Mouse (Mus musculus) midbrain, embryonic 10.5 days (tissue): ENCODE results near the gene Ush1c. TPM values are rescaled to one million over a fixed set of nuclear protein-coding genes. Genes with fewer than 3 reads are reported as not detected.

Experiments
- DNase-seq: peaks from one replicate; pipeline ENCODE4 v3.0.0-alpha.2; 2017; ENCODE audit warnings: low spot score
- H3K27ac ChIP-seq: fragments of 300-500 bp; sonication (generic); replicated peaks from 2 replicates; pipeline ENCODE4 v1.5.1; 2016; ENCODE audit warnings: mild to moderate bottlenecking
- H3K27me3 ChIP-seq: fragments of 300-500 bp; sonication (generic); 2 replicates; pipeline ENCODE4 v1.6.1; 2016; ENCODE audit warnings: low read depth, mild to moderate bottlenecking; ENCODE audit not compliant: poor library complexity, severe bottlenecking
- H3K36me3 ChIP-seq: fragments of 300-500 bp; sonication (generic); 2 replicates; pipeline ENCODE4 v1.6.1; 2016; ENCODE audit warnings: mild to moderate bottlenecking, moderate library complexity
- H3K4me1 ChIP-seq: fragments of 300-500 bp; sonication (generic); 2 replicates; pipeline ENCODE4 v1.6.1; 2016
- H3K4me3 ChIP-seq: fragments of 300-500 bp; sonication (generic); 2 replicates; pipeline ENCODE4 v1.5.1; 2016; ENCODE audit warnings: mild to moderate bottlenecking, moderate library complexity
- H3K9me3 ChIP-seq: fragments of 300-500 bp; sonication (generic); replicated peaks from 2 replicates; pipeline ENCODE4 v1.6.1; 2016; ENCODE audit warnings: mild to moderate bottlenecking
- WGBS: fragments of 180-500 bp; shearing (Covaris S2); methylation state at CpG from one replicate; pipeline ENCODE4 v1.1.7; 2016; 5-methylcytosine and 5-hydroxymethylcytosine counted together
- polyA plus RNA-seq: library from polyadenylated mRNA; unstranded; fragments of >200 nt; fragmentation: Nextera tagmentation; extraction: Ambion mirVana; gene quantifications from 2 replicates; pipeline ENCODE4 v1.2.1, GENCODE M21; 2016

The Ush1c gene
- polyA plus RNA-seq, 1 experiment from 2014 or later, result 3.7 TPM

DNA sequence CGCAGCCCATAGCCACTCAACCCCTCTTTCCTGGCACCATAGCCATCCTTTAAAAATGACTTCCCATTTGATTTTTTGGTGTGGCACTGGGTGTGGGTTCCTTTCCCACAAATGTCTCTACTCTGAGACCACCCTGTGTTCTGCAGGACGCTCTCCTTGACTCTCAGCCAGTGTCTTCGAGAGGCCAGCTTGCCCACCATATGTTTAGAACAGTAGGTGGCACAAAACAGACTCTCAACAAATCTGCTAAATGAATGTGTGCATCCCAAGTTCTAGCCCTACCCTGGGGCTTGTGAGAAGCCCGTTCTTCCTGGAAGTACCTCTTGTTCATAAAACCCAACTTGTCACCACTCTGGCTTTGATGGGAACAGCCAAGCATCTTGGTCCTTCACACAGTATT lies 1.8 kb upstream of the Ush1c start:
- Histone ChIP-seq H3K36me3 (no peaks in the 10 kb centered on the region), H3K4me1 (peaks cover 27% of the 10 kb centered on the region), H3K27me3 (0 out of 2 replicates have a peak, but pooled peaks cover 10% of the 10 kb centered on the region), H3K4me3 (no peak overlapping the region), H3K27ac (no peak overlapping the region), H3K9me3 (no peaks in the 10 kb centered on the region)
- no peak for DNase-seq
- WGBS, result 91% methylated on average over 4 of the region's 4 CpGs

DNA sequence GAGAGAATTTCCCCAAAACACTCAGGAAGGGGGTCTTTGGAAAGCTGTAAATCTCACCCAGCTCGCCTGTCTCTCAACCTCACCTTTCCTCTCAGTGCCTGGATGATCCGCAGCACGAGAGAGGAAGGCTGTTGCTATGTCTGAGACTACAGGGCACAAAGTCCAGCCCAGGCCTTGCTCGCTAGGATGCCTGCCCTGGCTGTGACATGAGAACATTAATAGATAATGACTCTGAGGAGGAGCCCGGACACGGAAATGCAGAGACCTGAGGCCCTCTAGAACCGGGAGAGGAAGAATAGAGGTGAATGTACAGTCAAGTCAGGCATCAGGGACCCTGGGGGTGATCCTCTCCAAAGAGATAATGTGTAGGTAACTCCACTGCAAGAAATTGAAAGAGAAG lies 1.1 kb downstream of the Ush1c start:
- 85% methylated on average over 7 of the region's 7 CpGs for WGBS
- Histone ChIP-seq H3K4me3 (no peak overlapping the region), H3K27me3 (0 out of 2 replicates have a peak, but pooled peaks cover 10% of the 10 kb centered on the region), H3K9me3 (no peaks in the 10 kb centered on the region), H3K36me3 (no peaks in the 10 kb centered on the region), H3K27ac (no peak overlapping the region), H3K4me1 (peaks cover 27% of the 10 kb centered on the region)
- DNase-seq, result no peak

DNA sequence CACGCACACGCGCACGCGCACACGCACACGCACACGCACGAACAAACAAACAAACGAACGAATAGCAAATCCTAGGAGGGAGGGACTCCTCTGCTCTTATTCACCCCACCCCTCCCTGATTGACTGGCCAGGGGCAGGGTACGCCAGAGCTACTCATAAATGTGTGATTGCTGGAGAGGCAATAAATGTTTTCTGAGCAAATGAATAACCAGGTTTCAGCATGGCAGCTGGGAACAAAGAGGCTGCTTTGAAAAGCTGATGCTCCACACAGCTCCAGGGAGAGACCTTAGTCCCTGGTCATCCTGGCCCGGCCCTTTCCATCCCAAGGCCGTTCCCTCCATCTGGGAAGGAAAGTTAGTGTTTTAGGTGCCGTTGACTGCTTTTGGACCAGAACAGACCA lies 1.9 kb downstream of the Ush1c start:
- DNase-seq, result no peak
- H3K27me3 ChIP-seq, result 0 out of 2 replicates have a peak, but pooled peaks cover 10% of the 10 kb centered on the region
- no peak overlapping the region for H3K27ac ChIP-seq
- no peaks in the 10 kb centered on the region for H3K9me3 ChIP-seq
- no peaks in the 10 kb centered on the region for H3K36me3 ChIP-seq
- 77% methylated on average over 15 of the region's 15 CpGs for WGBS
- no peak overlapping the region for H3K4me3 ChIP-seq
- peaks cover 27% of the 10 kb centered on the region for H3K4me1 ChIP-seq

- 67% methylated on average over 18 of the region's 18 CpGs for WGBS
- DNase-seq, result no peak
Measured at GRCm38 (mm10) chr7:46235948-46236347, 2.4 kb downstream of the Ush1c start.

GRCm38 (mm10) chr7:46226936-46227335 lies 11.4 kb downstream of the Ush1c start:
- Histone ChIP-seq H3K27ac (no peak overlapping the region), H3K36me3 (no peaks in the 10 kb centered on the region), H3K4me3 (no peak overlapping the region), H3K4me1 (peaks cover 15% of the 10 kb centered on the region), H3K27me3 (peaks cover 14% of the 10 kb centered on the region), H3K9me3 (no peaks in the 10 kb centered on the region)
- DNase-seq, result no peak
- WGBS, result 77% methylated on average over 4 of the region's 4 CpGs

More at GRCm38 (mm10) chr7:46235948-46236347, 2.4 kb downstream of the Ush1c start:
- H3K4me1 ChIP-seq, result peaks cover 26% of the 10 kb centered on the region
- H3K9me3 ChIP-seq, result no peaks in the 10 kb centered on the region
- 0 out of 2 replicates have a peak, but pooled peaks cover 10% of the 10 kb centered on the region for H3K27me3 ChIP-seq
- no peak overlapping the region for H3K4me3 ChIP-seq
- peak overlapping the region; percentile 38; the same call in 1 of the 2 replicates for H3K27ac ChIP-seq
- H3K36me3 ChIP-seq, result no peaks in the 10 kb centered on the region

DNA sequence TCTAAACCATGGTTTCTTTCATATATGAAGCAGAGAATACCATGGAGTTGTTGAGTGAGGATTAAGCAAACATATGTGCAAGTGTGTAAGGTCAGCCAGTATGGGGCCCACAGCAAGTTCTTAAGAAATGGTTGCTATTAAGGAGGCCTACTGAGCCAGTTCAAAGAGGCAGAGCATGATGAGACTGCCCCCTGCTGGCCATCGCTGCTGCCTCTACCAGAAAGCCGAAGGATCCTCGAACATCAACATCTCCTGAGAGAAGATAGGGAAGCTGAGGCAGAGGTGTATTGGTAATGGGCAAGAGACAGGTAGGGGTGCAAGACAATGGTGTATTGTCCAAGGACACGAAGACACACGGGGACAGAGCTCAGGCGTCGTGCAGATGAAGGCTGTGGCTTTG lies 12.1 kb downstream of the Ush1c start:
- Histone ChIP-seq H3K9me3 (no peaks in the 10 kb centered on the region), H3K27ac (no peak overlapping the region), H3K4me1 (peaks cover 15% of the 10 kb centered on the region), H3K27me3 (peaks cover 14% of the 10 kb centered on the region), H3K36me3 (no peaks in the 10 kb centered on the region), H3K4me3 (no peak overlapping the region)
- peak; percentile 68 for DNase-seq
- WGBS, result 42% methylated on average over 7 of the region's 7 CpGs

- 85% methylated on average over 8 of the region's 8 CpGs for WGBS
- H3K9me3 ChIP-seq, result no peaks in the 10 kb centered on the region
- peaks cover 40% of the 10 kb centered on the region for H3K27me3 ChIP-seq
- no peak for DNase-seq
- H3K4me3 ChIP-seq, result no peak overlapping the region
- no peaks in the 10 kb centered on the region for H3K36me3 ChIP-seq
- no peak overlapping the region for H3K27ac ChIP-seq
- H3K4me1 ChIP-seq, result peaks cover 9% of the 10 kb centered on the region
Measured at GRCm38 (mm10) chr7:46220591-46221129, 17.6 kb downstream of the Ush1c start.

GRCm38 (mm10) chr7:46218415-46218814 lies 19.9 kb downstream of the Ush1c start:
- Histone ChIP-seq H3K27ac (no peak overlapping the region), H3K9me3 (no peaks in the 10 kb centered on the region), H3K36me3 (no peaks in the 10 kb centered on the region), H3K27me3 (peaks cover 40% of the 10 kb centered on the region), H3K4me1 (peaks cover 9% of the 10 kb centered on the region), H3K4me3 (no peak overlapping the region)
- 17% methylated on average over 11 of the region's 11 CpGs for WGBS
- DNase-seq, result peak; percentile 47

DNA sequence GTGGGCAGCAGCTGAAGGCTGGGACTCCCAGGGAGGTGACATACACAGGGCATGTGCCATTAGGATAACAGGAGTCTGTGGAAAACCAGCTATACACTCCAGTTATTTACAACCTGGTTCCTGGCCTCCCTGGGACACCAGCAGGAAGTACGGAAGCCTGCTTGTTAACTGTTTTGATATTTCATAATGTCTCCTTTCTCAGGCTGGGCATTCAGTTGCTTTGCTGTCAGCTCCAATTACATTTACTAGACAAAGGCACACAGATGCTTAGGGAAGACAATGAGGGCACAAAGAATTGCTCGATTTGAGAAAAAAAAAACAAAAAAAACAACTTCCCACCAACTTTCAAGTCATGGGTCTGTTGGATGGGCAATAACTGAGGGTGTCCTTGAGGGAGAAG lies 21.8 kb downstream of the Ush1c start:
- 77% methylated on average over 2 of the region's 2 CpGs for WGBS
- peaks cover 40% of the 10 kb centered on the region for H3K27me3 ChIP-seq
- DNase-seq, result no peak
- no peak overlapping the region for H3K4me3 ChIP-seq
- H3K36me3 ChIP-seq, result no peaks in the 10 kb centered on the region
- H3K27ac ChIP-seq, result no peak overlapping the region
- H3K4me1 ChIP-seq, result peaks cover 9% of the 10 kb centered on the region
- H3K9me3 ChIP-seq, result no peaks in the 10 kb centered on the region

DNA sequence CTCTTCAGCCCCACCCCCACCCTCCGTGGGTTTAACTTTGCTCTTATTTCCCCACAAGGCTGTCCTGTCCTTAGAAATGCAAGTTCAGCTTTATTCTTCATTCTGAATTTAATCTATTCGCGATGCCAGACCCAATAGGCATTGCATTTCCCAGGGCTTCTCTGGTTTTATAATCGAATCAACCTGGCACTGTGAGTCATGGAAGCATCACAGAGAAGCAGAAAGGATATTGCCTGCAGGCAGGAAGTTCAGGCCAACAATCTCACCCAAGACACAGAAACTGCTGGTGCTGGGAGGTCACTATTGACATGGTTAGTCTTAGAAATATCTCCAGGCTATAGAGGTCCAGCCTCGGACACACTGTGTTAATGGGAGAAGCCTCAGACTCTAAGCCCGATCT lies 28.0 kb downstream of the Ush1c start:
- no peaks in the 10 kb centered on the region for H3K9me3 ChIP-seq
- WGBS, result 87% methylated on average over 6 of the region's 6 CpGs

DNA sequence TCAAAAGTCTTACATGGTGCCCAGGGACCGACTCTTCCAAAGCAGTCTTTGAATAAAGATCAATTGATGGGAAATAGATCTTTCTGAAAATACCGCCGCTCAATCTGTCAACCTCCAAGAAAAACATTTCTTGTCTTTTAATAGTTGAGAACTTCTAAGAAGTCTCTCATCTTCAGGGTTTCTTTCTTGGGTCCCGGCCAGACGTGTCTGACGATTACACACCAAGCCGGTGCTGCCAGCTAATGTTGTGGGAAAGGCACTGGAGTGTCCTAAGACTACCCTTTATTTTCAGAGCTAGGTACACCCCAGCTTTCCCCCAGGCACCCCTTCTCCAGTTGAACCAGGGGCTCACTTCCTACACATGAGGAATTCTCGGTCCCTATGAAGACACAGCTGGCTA lies 30.2 kb downstream of the Ush1c start:
- H3K4me1 ChIP-seq, result no peaks in the 10 kb centered on the region; the same call in 1 of the 2 replicates
- no peaks in the 10 kb centered on the region for H3K9me3 ChIP-seq
- no peak overlapping the region for H3K4me3 ChIP-seq
- 93% methylated on average over 8 of the region's 8 CpGs for WGBS
- DNase-seq, result no peak
- no peaks in the 10 kb centered on the region for H3K27me3 ChIP-seq
- H3K36me3 ChIP-seq, result no peaks in the 10 kb centered on the region
- no peak overlapping the region for H3K27ac ChIP-seq

More for the DNA sequence above, 28.0 kb downstream of the Ush1c start:
- no peaks in the 10 kb centered on the region for H3K36me3 ChIP-seq
- no peaks in the 10 kb centered on the region for H3K4me1 ChIP-seq
- no peak overlapping the region for H3K4me3 ChIP-seq
- no peak overlapping the region for H3K27ac ChIP-seq
- DNase-seq, result no peak
- H3K27me3 ChIP-seq, result no peaks in the 10 kb centered on the region

DNA sequence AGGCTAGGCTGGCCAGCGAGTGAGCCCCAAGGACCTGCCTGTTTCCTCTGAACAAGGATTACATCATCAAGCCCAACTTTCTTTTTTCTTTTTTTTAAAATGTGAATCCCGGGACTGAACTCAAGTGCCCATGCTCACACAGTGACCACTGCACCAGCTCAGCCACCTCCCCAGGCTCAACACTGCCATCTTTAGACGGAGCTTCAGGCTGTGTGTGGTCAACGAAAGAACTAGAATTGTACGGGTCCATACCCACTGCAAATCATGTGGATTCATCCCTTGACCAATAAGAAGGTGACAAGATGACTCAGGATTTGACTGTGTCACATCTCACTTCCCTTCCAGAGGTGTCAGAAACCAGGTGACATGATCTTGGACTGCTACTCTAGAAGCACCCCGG lies 33.5 kb downstream of the Ush1c start:
- Histone ChIP-seq H3K27me3 (0 out of 2 replicates have a peak, but pooled peaks cover 6% of the 10 kb centered on the region), H3K4me3 (no peak overlapping the region), H3K4me1 (peaks cover 20% of the 10 kb centered on the region), H3K36me3 (no peaks in the 10 kb centered on the region), H3K9me3 (no peaks in the 10 kb centered on the region), H3K27ac (no peak overlapping the region)
- no peak for DNase-seq
- 82% methylated on average over 6 of the region's 6 CpGs for WGBS

GRCm38 (mm10) chr7:46204046-46204471 lies 34.2 kb downstream of the Ush1c start:
- H3K36me3 ChIP-seq, result no peaks in the 10 kb centered on the region
- H3K9me3 ChIP-seq, result no peaks in the 10 kb centered on the region
- H3K4me1 ChIP-seq, result peaks cover 20% of the 10 kb centered on the region
- WGBS, result 53% methylated on average over 11 of the region's 11 CpGs
- 0 out of 2 replicates have a peak, but pooled peaks cover 6% of the 10 kb centered on the region for H3K27me3 ChIP-seq
- no peak overlapping the region for H3K27ac ChIP-seq
- peak; percentile 44 for DNase-seq
- no peak overlapping the region for H3K4me3 ChIP-seq
